11 mouse cellular contexts compared by ENCODE assay signal in genomic region chr5:124233144-124233465, GRCm38 (mm10). TPM values are rescaled to one million over a fixed set of nuclear protein-coding genes. Genes with fewer than 3 reads are reported as not detected.
DNase-seq lines count a peak whose midpoint lies in the region; ATAC-seq and TF ChIP-seq lines count a peak whose summit lies in the region.
"Had no signal": no experiment of that assay in that cellular context is flagged by ENCODE, and none has a peak within 500 bp of the region (broad histone marks: within the 10 kb centered on the region; RNA-seq: fewer than 3 reads in every experiment).

No protein-coding gene starts in this region.

- peak; percentile 29; the same call in 1 of the 2 replicates for ATAC-seq in heart, embryonic 16.5 days (replicated peaks; ENCODE audit: extremely low read depth, insufficient read depth, low FRiP score)
- ATAC-seq: midbrain, embryonic 15.5 days had no signal

- H3K27me3 ChIP-seq in heart, embryonic 16.5 days (ENCODE audit: control insufficient read depth, insufficient read depth, low read length) = no peaks in the 10 kb centered on the region
- H3K27me3 ChIP-seq: embryonic facial prominence, embryonic 13.5 days; hindbrain, embryonic 15.5 days; midbrain, embryonic 15.5 days had no signal

- no peak overlapping the region for H3K4me3 ChIP-seq in heart, embryonic 16.5 days (ENCODE audit: low read length)
- no peak overlapping the region for H3K4me3 ChIP-seq in olfactory bulb, adult 2 months (ENCODE audit: insufficient read depth, low read depth, low read length)
- H3K4me3 ChIP-seq: embryonic facial prominence, embryonic 13.5 days; hindbrain, embryonic 15.5 days; midbrain, embryonic 15.5 days had no signal

- no peak for TF ChIP-seq CTCF in olfactory bulb, adult 2 months (IDR thresholded peaks at IDR 0.05; ENCODE audit: insufficient read depth, low read depth, low read length)

- H3K9ac ChIP-seq in heart, embryonic 16.5 days (ENCODE audit: low read length) = peak overlapping the region; percentile 3; the same call in 1 of the 2 replicates
- H3K9ac ChIP-seq: embryonic facial prominence, embryonic 13.5 days; hindbrain, embryonic 15.5 days; liver, embryonic 14.5 days; midbrain, embryonic 15.5 days had no signal

- H3K9me3 ChIP-seq in heart, embryonic 16.5 days (replicated peaks; ENCODE audit: control insufficient read depth, low read length) = no peaks in the 10 kb centered on the region
- H3K9me3 ChIP-seq: embryonic facial prominence, embryonic 13.5 days; hindbrain, embryonic 15.5 days; midbrain, embryonic 15.5 days had no signal

- peak overlapping the region; percentile 1; the same call in 1 of the 2 replicates for H3K4me2 ChIP-seq in heart, embryonic 16.5 days (ENCODE audit: low read depth, low read length)
- H3K4me2 ChIP-seq: embryonic facial prominence, embryonic 13.5 days; hindbrain, embryonic 15.5 days; midbrain, embryonic 15.5 days had no signal

- peaks cover 53% of the 10 kb centered on the region for H3K4me1 ChIP-seq in heart, embryonic 16.5 days (ENCODE audit: control insufficient read depth, insufficient read depth, low read length)
- peaks cover 44% of the 10 kb centered on the region for H3K4me1 ChIP-seq in olfactory bulb, adult 2 months (ENCODE audit: control insufficient read depth, insufficient read depth, low read length)

- peak overlapping the region; percentile 79 for H3K27ac ChIP-seq in heart, embryonic 16.5 days (ENCODE audit: low read length)
- peak overlapping the region; percentile 75 for H3K27ac ChIP-seq in olfactory bulb, adult 2 months (ENCODE audit: insufficient read depth, low read depth, low read length)
- H3K27ac ChIP-seq: embryonic facial prominence, embryonic 13.5 days; hindbrain, embryonic 15.5 days; liver, embryonic 14.5 days; midbrain, embryonic 15.5 days had no signal

- TF ChIP-seq POLR2A in olfactory bulb, adult 2 months (IDR thresholded peaks at IDR 0.05; ENCODE audit: insufficient read depth, low read depth, low read length) = no peak

- DNase-seq in heart, postnatal 14 days = no peak
- peak; percentile 23 to 30 for DNase-seq in B cell, adult 2 months
- peak; percentile 66 for DNase-seq in brain, adult 2 months (ENCODE audit: low read depth, low spot score)
- no peak for DNase-seq in cerebellum, postnatal 36 days
- no peak for DNase-seq in embryo, embryonic 9.5 days (ENCODE audit: extremely low spot score)

- intact Hi-C loops in heart, postnatal 14 days (cut with DNase I) = no loop called here

- H3K36me3 ChIP-seq in heart, embryonic 16.5 days (ENCODE audit: control insufficient read depth, insufficient read depth) = no peaks in the 10 kb centered on the region
- H3K36me3 ChIP-seq: embryonic facial prominence, embryonic 13.5 days; hindbrain, embryonic 15.5 days; midbrain, embryonic 15.5 days had no signal

- WGBS in heart, embryonic 16.5 days = 53% methylated on average over 8 of the region's 8 CpGs
- 45% methylated on average over 8 of the region's 8 CpGs for WGBS in olfactory bulb, adult 2 months

RNA-seq across cellular contexts. Expression of gene Pitpnm2, which starts 16.5 kb away (rescaled TPM):
- 6.9 and 7.3 TPM in 2 replicates for polyA plus RNA-seq in heart, embryonic 16.5 days (2015; fragmentation: Nextera tagmentation; extraction: Ambion mirVana)
- 10 to 100 TPM; 47.9 to 52.4 TPM for total RNA-seq in heart, postnatal 14 days (2021)
- polyA plus RNA-seq in olfactory bulb, adult 2 months (2012; ENCODE audit: insufficient read depth, insufficient read length, low replicate concordance, missing spikeins) = 145 TPM in 1 of 2 replicates, not detected in the other

Comparison
In these comparisons a context has a peak if more than half of its experiments do, and no peak if none do; other contexts are left out.
1. DNase-seq: peak in B cell, adult 2 months (2 of 2) and brain, adult 2 months (single experiment); none in heart, postnatal 14 days (0 of 2), cerebellum, postnatal 36 days (0 of 2) and embryo, embryonic 9.5 days (single experiment).